Mouse (Mus musculus) thymus, postnatal 4 days (tissue): ENCODE data around the gene Nucb1.
A peak's percentile ranks its signal among the peaks of the same experiment; 100 is the strongest.
"Not testable (repeated sequence)": the region's sequence is repeated elsewhere in the genome, so short reads cannot be mapped to it uniquely, and the experiment has no call there.

Experiments used
- DNase-seq: peaks from one replicate; pipeline ENCODE4 v3.0.0; 2021

The Nucb1 gene

GRCm38 (mm10) chr7:45524841-45525621 is 14.8 kb upstream of the Nucb1 start:
- no peak for DNase-seq

- no peak for DNase-seq
Measured at GRCm38 (mm10) chr7:45523678-45524170, 13.5 kb upstream of the Nucb1 start.

GRCm38 (mm10) chr7:45522957-45523676 is 12.9 kb upstream of the Nucb1 start:
- DNase-seq: no peak

- DNase-seq: no peak
Measured at GRCm38 (mm10) chr7:45522194-45522752, 12.1 kb upstream of the Nucb1 start.

- peak; percentile 92 for DNase-seq
Measured at GRCm38 (mm10) chr7:45521728-45522184, 11.6 kb upstream of the Nucb1 start.

GRCm38 (mm10) chr7:45520605-45521004 is 10.4 kb upstream of the Nucb1 start:
- DNase-seq: no peak

GRCm38 (mm10) chr7:45519345-45520120 is 9.3 kb upstream of the Nucb1 start:
- peak; percentile 68 for DNase-seq

GRCm38 (mm10) chr7:45518618-45519017 is 8.4 kb upstream of the Nucb1 start:
- no peak for DNase-seq

GRCm38 (mm10) chr7:45516846-45517245 is 6.6 kb upstream of the Nucb1 start:
- not testable (repeated sequence) for DNase-seq

- peak; percentile 43 for DNase-seq
Measured at GRCm38 (mm10) chr7:45515436-45515835, 5.2 kb upstream of the Nucb1 start.

- no peak for DNase-seq
Measured at GRCm38 (mm10) chr7:45514411-45514810, 4.2 kb upstream of the Nucb1 start.

GRCm38 (mm10) chr7:45509181-45509882 is 874 bp downstream of the Nucb1 start:
- DNase-seq: peak; percentile 50

GRCm38 (mm10) chr7:45508561-45508960 is 1.6 kb downstream of the Nucb1 start:
- no peak for DNase-seq

GRCm38 (mm10) chr7:45507583-45507982 is 2.6 kb downstream of the Nucb1 start:
- DNase-seq: no peak

- DNase-seq: no peak
Measured at GRCm38 (mm10) chr7:45498427-45498826, 11.8 kb downstream of the Nucb1 start.

GRCm38 (mm10) chr7:45494548-45494947 is 15.7 kb downstream of the Nucb1 start:
- DNase-seq: no peak

- no peak for DNase-seq
Measured at GRCm38 (mm10) chr7:45492951-45493350, 17.3 kb downstream of the Nucb1 start.

- no peak for DNase-seq
Measured at GRCm38 (mm10) chr7:45492225-45492844, 17.9 kb downstream of the Nucb1 start.

- no peak for DNase-seq
Measured at GRCm38 (mm10) chr7:45491264-45491663, 18.9 kb downstream of the Nucb1 start.

GRCm38 (mm10) chr7:45490822-45491221 is 19.4 kb downstream of the Nucb1 start:
- DNase-seq: no peak

GRCm38 (mm10) chr7:45489578-45489977 is 20.6 kb downstream of the Nucb1 start:
- DNase-seq: no peak
